Mouse (Mus musculus) spleen, adult 12 weeks (tissue): ENCODE measurements around the gene Acsl5.

ENCODE experiments used
- DNase-seq: peaks from one replicate; pipeline ENCODE4 v3.0.0; 2022; ENCODE audit warnings: low spot score

The Acsl5 gene

DNA sequence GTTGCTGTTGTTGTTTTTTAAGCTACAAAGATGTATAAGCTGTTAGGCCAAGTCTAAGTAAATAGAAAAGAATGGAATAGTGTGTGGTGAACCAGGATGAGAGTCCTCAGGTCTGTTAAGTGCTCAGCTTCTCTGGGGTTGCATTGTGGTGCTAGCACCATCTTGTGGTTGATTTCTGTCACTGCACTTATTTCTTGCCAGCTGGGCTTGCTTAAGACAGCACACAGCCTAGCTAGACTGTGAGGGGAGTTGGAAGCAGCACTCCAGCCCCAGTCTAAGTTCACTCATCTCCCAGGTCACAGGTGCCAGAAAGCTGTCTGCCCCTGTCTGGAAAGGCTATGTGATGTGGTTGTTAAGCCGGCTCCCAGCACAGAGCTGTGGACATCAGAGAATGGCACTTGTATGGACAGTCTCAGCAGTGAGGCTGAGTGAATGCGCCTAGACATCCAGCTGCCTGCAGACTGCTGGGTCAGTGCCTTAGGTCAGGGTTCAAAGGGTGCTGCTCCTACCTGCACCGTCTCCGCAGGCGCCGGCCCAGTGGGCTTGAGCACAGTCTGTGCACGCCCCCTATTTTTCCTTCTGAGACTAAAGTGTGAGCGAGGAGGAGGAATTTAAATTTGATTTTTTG is 81.0 kb downstream of the Acsl5 start:
- peak; percentile 33 for DNase-seq

DNA sequence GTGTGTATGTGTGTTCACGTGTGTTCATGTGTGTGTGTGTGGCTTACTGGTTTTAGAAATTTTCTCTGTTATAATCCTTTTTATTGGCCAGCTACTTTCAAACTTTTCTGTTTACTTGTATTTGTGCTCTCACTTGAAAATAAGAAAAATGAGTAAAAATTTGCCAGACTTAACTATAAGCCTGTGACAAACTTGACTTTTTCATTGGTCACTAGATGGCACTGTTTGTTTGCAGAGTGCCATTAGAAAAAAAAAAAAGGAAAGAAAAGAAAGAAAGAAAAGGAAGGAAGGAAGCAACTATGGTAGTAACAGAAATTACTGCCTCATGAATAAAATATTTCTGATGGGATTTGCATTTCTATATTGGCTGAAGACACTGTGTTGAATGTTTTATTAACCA is 84.1 kb downstream of the Acsl5 start:
- DNase-seq, result no peak

DNA sequence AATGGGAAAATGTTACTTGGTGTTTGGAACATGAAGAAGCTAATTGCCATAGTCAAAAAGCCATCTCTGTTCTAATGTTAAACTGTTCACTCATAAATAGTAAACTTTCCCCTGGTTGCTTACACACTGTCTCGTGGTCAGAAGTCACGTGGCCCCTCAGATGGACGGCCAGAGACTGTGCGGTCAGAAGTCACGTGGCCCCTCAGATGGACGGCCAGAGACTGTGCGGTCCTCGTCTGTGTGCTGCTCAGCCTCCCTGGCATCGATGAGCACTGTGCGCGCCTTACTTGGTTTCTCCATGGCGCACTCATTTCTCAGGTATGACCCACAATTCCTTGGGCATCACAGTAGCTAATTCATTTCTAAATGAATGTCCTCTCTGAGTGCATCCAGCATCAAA is 84.7 kb downstream of the Acsl5 start:
- no peak for DNase-seq

DNA sequence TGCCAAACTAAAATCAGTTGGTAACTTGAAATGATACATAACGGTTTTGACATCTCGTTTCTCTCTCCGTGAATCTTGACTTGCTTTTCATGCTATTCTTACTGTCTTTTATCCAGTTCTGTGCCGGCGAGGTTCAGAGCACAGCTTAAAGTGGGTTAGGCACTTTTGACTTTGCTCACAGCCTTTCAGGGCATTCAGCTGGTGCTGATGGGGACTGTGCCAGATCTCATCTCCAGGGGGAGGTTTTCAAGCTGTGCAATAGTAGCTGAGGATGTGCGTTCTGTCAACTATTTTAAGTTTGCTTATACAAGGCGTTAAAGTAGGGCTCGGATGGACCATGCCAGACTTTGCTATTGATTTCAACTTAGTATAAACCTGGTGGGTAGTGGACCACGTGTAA is 85.3 kb downstream of the Acsl5 start:
- DNase-seq, result no peak

DNA sequence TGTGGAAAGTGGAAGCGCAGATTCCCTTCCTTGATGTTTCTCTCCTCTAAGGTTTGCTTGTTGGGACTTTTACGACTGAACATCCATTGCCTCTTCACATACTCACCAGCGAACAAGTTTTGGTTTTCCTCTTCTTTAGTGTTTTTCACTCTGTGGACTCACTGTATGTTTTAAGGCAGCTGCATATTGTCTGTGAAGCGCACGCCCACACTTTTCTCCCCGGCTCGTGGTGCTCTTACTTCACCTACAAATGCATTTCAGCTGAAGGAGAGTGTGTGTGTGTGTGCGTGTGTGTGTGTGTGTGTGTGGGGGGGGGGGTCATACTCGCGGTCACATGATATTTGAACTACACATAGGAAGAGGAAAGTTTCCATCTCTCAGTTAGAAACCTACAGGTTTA is 85.9 kb downstream of the Acsl5 start:
- DNase-seq, result no peak

DNA sequence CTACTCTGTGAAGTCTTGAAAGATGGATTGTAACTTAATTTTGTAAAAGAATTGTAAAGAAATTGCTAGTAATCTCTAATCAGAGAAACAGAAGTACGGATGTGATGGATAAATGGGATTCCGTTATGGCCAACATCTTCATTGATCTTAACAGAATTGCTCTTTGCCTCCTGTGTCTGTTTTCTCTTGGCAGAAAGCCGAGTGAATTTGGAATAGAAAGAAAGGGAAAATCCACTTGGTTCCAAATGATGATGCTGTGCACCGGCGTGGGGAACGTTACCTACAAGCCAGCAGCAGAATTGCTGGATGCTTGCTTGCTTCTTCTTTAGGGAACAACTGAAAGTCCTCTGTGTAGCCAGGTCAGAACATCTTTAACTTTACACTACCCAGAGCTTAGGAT is 88.8 kb downstream of the Acsl5 start:
- DNase-seq, result no peak

DNA sequence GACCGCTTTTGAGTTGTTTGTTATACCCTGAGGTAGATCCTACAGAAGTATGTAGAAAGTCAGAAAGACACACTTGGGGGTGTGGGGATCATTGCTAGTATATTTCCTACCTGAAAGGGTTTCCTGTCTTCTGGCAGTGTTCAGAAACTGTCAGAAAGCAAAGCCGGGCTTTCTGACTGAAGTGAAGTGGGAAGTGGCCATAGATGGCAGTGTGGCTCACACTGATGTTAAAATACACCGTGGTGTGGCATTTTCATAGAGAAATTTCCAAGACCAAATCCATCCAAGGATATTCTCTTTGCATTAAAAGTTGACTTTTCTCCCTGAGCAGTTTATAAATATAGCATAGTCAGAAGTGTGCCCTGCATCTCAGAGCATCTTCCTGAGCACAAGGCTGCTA is 89.6 kb downstream of the Acsl5 start:
- DNase-seq, result no peak

DNA sequence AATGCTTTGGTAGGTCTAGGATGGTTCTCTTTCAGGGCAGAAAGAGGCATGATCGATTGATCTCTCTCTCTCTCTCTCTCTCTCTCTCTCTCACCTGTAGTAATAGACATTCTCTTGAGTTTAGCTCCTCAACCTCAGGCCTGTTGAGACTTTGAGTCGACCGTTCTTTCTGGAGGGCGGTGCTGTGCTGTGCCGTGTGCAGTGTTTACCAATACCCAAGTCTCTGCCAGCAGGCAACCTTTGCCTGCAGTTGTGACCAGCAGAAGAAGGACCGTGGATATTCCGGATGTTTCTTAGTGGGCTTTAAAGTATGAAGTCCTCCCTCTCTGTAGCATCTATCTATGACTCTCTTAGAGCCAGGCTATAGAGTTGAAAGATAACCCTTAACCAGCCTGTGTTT is 90.7 kb downstream of the Acsl5 start:
- no peak for DNase-seq

DNA sequence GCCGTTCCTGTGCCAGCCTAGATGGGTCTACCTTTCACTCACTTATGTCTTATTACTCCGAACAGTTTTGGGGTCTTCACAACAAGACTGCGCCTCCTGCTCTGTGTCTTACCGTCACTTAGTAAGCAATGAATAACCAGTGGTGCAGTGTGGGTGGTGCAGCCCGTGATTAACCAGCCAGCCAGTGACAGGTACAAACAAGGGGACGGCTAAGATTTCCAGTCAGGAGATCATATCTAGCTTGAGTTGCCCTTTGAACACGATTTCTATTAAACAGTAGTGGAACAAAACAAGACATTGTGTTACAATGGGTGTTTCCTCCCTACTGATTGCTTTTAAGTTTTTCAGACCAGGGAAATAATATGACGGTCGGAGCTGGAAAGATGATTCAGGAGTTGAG is 91.5 kb downstream of the Acsl5 start:
- DNase-seq, result no peak
